12 mouse cellular contexts compared by ENCODE assay signal in genomic region chr1:194019282-194019681, GRCm38 (mm10).
DNase-seq lines count a peak whose midpoint lies in the region; ATAC-seq and TF ChIP-seq lines count a peak whose summit lies in the region.
"Had no signal": no experiment of that assay in that cellular context is flagged by ENCODE, and none has a peak within 500 bp of the region (broad histone marks: within the 10 kb centered on the region; RNA-seq: fewer than 3 reads in every experiment).

No protein-coding gene starts in this region.

- intact Hi-C loops in left cerebral cortex, postnatal 14 days (cut with DNase I), result no loop called here

- peak; percentile 96 for ATAC-seq in cerebellum, adult (ENCODE audit: insufficient number of reproducible peaks, low FRiP score, low TSS enrichment)
- ATAC-seq in inflammation-experienced regulatory T-cells, adult 6 months, result no peak
- no peak for ATAC-seq in erythroid progenitor cell, adult 5-6 weeks (replicated peaks; ENCODE audit: low FRiP score, poor library complexity, severe bottlenecking)

- no peaks in the 10 kb centered on the region for H3K4me1 ChIP-seq in cerebellum, adult 2 months (ENCODE audit: control insufficient read depth, insufficient read depth, low read length)
- H3K4me1 ChIP-seq: embryonic facial prominence, embryonic 10.5 days; lung, embryonic 15.5 days had no signal

- TF ChIP-seq CTCF in cerebellum, adult 2 months (IDR thresholded peaks at IDR 0.05; ENCODE audit: borderline replicate concordance, insufficient read depth, low read depth, low read length), result no peak

- no peak for TF ChIP-seq POLR2A in cerebellum, adult 2 months (IDR thresholded peaks at IDR 0.05; ENCODE audit: borderline replicate concordance, insufficient read depth, low read length)

- DNase-seq in cerebellum, adult 2 months, result peak; percentile 83 to 90
- DNase-seq in frontal cortex, postnatal 36 days (ENCODE audit: low spot score in 2 of 2), result peak; percentile 42 to 67
- DNase-seq in left cerebral cortex, postnatal 14 days (ENCODE audit: low spot score in 2 of 2), result peak; percentile 22 to 71
- DNase-seq in yolk sac, embryonic 10.5 days (ENCODE audit: low spot score), result no peak
- DNase-seq in spleen, postnatal 4 days (ENCODE audit: low spot score in 2 of 2), result no peak
- DNase-seq: gastrocnemius, postnatal 36 days had no signal

- no peak overlapping the region for H3K27ac ChIP-seq in cerebellum, adult 2 months (ENCODE audit: insufficient read depth, low read length)
- H3K27ac ChIP-seq: embryonic facial prominence, embryonic 10.5 days; lung, embryonic 15.5 days; stomach, postnatal 0 days had no signal

- H3K27me3 ChIP-seq in cerebellum, adult 2 months (ENCODE audit: control insufficient read depth, insufficient read depth, low read length), result no peaks in the 10 kb centered on the region
- H3K27me3 ChIP-seq: lung, embryonic 15.5 days had no signal

- no peak overlapping the region for H3K4me3 ChIP-seq in cerebellum, adult 2 months (replicated peaks; ENCODE audit: insufficient read depth, low read depth, low read length)
- H3K4me3 ChIP-seq: embryonic facial prominence, embryonic 10.5 days; lung, embryonic 15.5 days had no signal

Comparison
In these comparisons a context has a peak if more than half of its experiments do, and no peak if none do; other contexts are left out.
1. DNase-seq: peak in cerebellum, adult 2 months (2 of 2), frontal cortex, postnatal 36 days (2 of 2) and left cerebral cortex, postnatal 14 days (2 of 2); none in yolk sac, embryonic 10.5 days (single experiment) and spleen, postnatal 4 days (0 of 2).